Mouse (Mus musculus) E14TG2a.4 (cell line): ENCODE data around the gene Foxl2.

ENCODE experiments used
- CTCF ChIP-seq: conservative IDR thresholded peaks from 2 replicates; pipeline ENCODE4 v1.5.1; 2014; ENCODE audit warnings: low read length
- NANOG ChIP-seq: IDR thresholded peaks from 2 replicates; pipeline ENCODE4 v1.6.1; 2014; ENCODE audit warnings: borderline replicate concordance, low read length, mixed read lengths

GRCm38 (mm10) chr9:98986476-98987096 is 31.5 kb downstream of the Foxl2 start:
- TF ChIP-seq CTCF: no peak
- TF ChIP-seq NANOG: no peak
